Mouse (Mus musculus) liver, embryonic 18 days (tissue): Measurements from ENCODE around the gene Arl3. TPM values are rescaled to one million over a fixed set of nuclear protein-coding genes. Genes with fewer than 3 reads are reported as not detected.

Source experiments
- polyA plus RNA-seq: library from polyadenylated mRNA; depleted of rRNA; stranded (reverse); fragments of >200 nt; gene quantifications from 2 replicates; pipeline ENCODE4 v1.2.3, GENCODE M21; 2012; rRNA removed

Gene Arl3
- polyA plus RNA-seq, result 28.4 and 30.0 TPM in 2 replicates

GRCm38 (mm10) chr19:46572951-46573937 lies at the start of gene Arl3, which contains the start of gene Sfxn2:
Gene Arl3, minus strand, starts transcription at chr19:46573198.
Gene Sfxn2, plus strand, starts transcription at chr19:46573365.

DNA sequence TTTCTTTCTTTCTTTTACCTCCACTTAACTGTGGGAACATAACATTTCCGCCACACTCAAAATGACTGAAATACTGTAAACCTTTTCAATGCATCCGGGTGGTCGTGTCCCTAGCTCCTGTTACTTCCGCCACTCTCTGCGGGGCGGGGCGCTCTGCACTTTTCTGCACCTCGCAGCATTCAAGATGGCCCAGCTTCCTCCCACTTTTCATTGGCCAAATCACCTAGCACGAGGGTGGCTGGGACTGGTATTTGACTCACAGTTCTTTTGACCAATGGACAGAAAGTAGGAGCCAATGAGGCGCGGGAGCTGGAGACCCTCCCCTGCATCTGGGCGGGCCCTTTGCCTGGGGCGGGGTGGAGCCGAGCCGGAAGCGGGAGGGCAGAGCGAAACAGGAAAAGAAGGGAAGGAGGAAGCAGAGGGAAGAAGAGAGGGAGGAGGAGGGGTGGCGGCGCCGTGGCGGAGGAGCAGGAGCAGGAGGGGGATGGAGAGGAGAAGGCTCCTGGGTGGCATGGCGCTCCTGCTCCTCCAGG lies 25.8 kb upstream of the Arl3 start, which contains the start of gene Wbp1l:
Wbp1l (plus strand) TSS at position 365 of the 533 bp plus-strand sequence.

GRCm38 (mm10) chr19:46501401-46502068 lies 71.5 kb downstream of the Arl3 start, which contains the start of gene Trim8:
Gene Trim8, plus strand, starts transcription at chr19:46501702.

Other genes starting within 250 kb of the Arl3 start
- gene Psd, start 246.0 kb downstream of the Arl3 start, polyA plus RNA-seq, result 1.7 and 1.9 TPM in 2 replicates
- gene Fbxl15, start 245.0 kb downstream of the Arl3 start, polyA plus RNA-seq, result 7.8 and 8.1 TPM in 2 replicates
- 42.7 and 46.4 TPM in 2 replicates for gene Cuedc2, start 234.5 kb downstream of the Arl3 start, polyA plus RNA-seq
- 7.3 and 9.8 TPM in 2 replicates for gene Mfsd13a, start 232.1 kb downstream of the Arl3 start, polyA plus RNA-seq
- gene 2310034G01Rik, start 222.9 kb downstream of the Arl3 start, polyA plus RNA-seq, result 0.36 and 0.38 TPM in 2 replicates
- 24.5 and 24.7 TPM in 2 replicates for gene Actr1a, start 177.4 kb downstream of the Arl3 start, polyA plus RNA-seq
- 2.8 and 3.0 TPM in 2 replicates for gene Sufu, start 176.3 kb downstream of the Arl3 start, polyA plus RNA-seq
- gene Trim8, start 71.5 kb downstream of the Arl3 start, polyA plus RNA-seq, result 8.2 and 8.8 TPM in 2 replicates
- gene Sfxn2, start 167 bp upstream of the Arl3 start, polyA plus RNA-seq, result 19.3 and 21.4 TPM in 2 replicates
- gene Wbp1l, start 25.9 kb upstream of the Arl3 start, polyA plus RNA-seq, result 33.3 and 43.3 TPM in 2 replicates
- 7.6 and 8.7 TPM in 2 replicates for gene Cyp17a1, start 100.0 kb upstream of the Arl3 start, polyA plus RNA-seq
- 2.8 and 3.0 TPM in 2 replicates for gene Borcs7, start 116.7 kb upstream of the Arl3 start, polyA plus RNA-seq
- 13.2 and 13.3 TPM in 2 replicates for gene As3mt, start 134.3 kb upstream of the Arl3 start, polyA plus RNA-seq
- 1.6 and 1.8 TPM in 2 replicates for gene Cnnm2, start 188.4 kb upstream of the Arl3 start, polyA plus RNA-seq